Mouse (Mus musculus) lung, postnatal 0 days (tissue): ENCODE results near the gene Zkscan17. TPM values are rescaled to one million over a fixed set of nuclear protein-coding genes. Genes with fewer than 3 reads are reported as not detected.

ENCODE experiments used
- ATAC-seq: fragments of 200-750 bp; cut with Nextera tagmentation; 2 replicates; pipeline ENCODE4 v1.8.0; 2017; ENCODE audit warnings: moderate library complexity
- DNase-seq: peaks from one replicate; pipeline ENCODE4 v3.0.0-alpha.2; 2016; ENCODE audit warnings: low spot score
- H3K27ac ChIP-seq: fragments of 300-500 bp; sonication (generic); 2 replicates; pipeline ENCODE4 v1.5.1; 2014; ENCODE audit warnings: antibody characterized with exemption, mild to moderate bottlenecking, low read length, mixed read lengths
- H3K27me3 ChIP-seq: fragments of 300-500 bp; sonication (generic); replicated peaks from 2 replicates; pipeline ENCODE4 v1.6.1; 2014; ENCODE audit warnings: low read length, mixed read lengths; ENCODE audit not compliant: insufficient read depth
- H3K36me3 ChIP-seq: fragments of 300-500 bp; sonication (generic); 2 replicates; pipeline ENCODE4 v1.6.1; 2014; ENCODE audit warnings: low read length, mixed read lengths; ENCODE audit not compliant: insufficient read depth
- H3K4me1 ChIP-seq: fragments of 300-500 bp; sonication (generic); 2 replicates; pipeline ENCODE4 v1.6.1; 2014; ENCODE audit warnings: antibody characterized with exemption, low read depth, low read length, mixed read lengths; ENCODE audit not compliant: insufficient read depth
- H3K4me2 ChIP-seq: fragments of 300-500 bp; sonication (generic); replicated peaks from 2 replicates; pipeline ENCODE4 v1.6.1; 2014; ENCODE audit warnings: low read depth, mild to moderate bottlenecking, low read length, moderate library complexity, mixed read lengths
- H3K4me3 ChIP-seq: fragments of 300-500 bp; sonication (generic); 2 replicates; pipeline ENCODE4 v1.5.1; 2014; ENCODE audit warnings: low read depth, low read length
- H3K9ac ChIP-seq: fragments of 300-500 bp; sonication (generic); replicated peaks from 2 replicates; pipeline ENCODE4 v1.6.1; 2014; ENCODE audit warnings: low read depth, mild to moderate bottlenecking
- H3K9me3 ChIP-seq: fragments of 300-500 bp; sonication (generic); 2 replicates; pipeline ENCODE4 v1.6.1; 2016; ENCODE audit warnings: low read length, mixed read lengths
- CTCF ChIP-seq: IDR thresholded peaks from 2 replicates; pipeline ENCODE4 v1.5.1; 2016; ENCODE audit warnings: antibody characterized with exemption, mild to moderate bottlenecking
- EP300 ChIP-seq: IDR thresholded peaks from 2 replicates; pipeline ENCODE4 v1.6.1; 2016; ENCODE audit warnings: antibody characterized with exemption, mild to moderate bottlenecking, control low read depth
- WGBS: fragments of 180-500 bp; shearing (Covaris S2); extraction: QIAGEN DNeasy Blood & Tissue Kit; methylation state at CpG from one replicate; pipeline ENCODE4 v1.1.7; 2014; 5-methylcytosine and 5-hydroxymethylcytosine counted together
- polyA plus RNA-seq: library from polyadenylated mRNA; unstranded; fragments of >200 nt; fragmentation: Nextera tagmentation; extraction: Ambion mirVana; gene quantifications from 2 replicates; pipeline ENCODE4 v1.2.1, GENCODE M21; 2015

Gene Zkscan17
- polyA plus RNA-seq, 1 experiment from 2014 or later, result 13.3 TPM

GRCm38 (mm10) chr11:59437954-59438353, 88.6 kb downstream of the Zkscan17 start:
- Histone ChIP-seq H3K4me1 (0 out of 2 replicates have a peak, but pooled peaks cover 3% of the 10 kb centered on the region), H3K27ac (no peak overlapping the region), H3K27me3 (no peaks in the 10 kb centered on the region), H3K4me2 (no peak overlapping the region), H3K36me3 (no peaks in the 10 kb centered on the region), H3K4me3 (no peak overlapping the region), H3K9ac (no peak overlapping the region), H3K9me3 (no peaks in the 10 kb centered on the region)
- WGBS, result 89% methylated on average over 12 of the region's 12 CpGs
- ATAC-seq (no peak), DNase-seq (no peak)
- TF ChIP-seq CTCF (no peak), EP300 (no peak)

Other genes starting within 250 kb of the Zkscan17 start
- 12.6 and 18.9 TPM in 2 replicates for gene Wnt3a, start 236.0 kb downstream of the Zkscan17 start, polyA plus RNA-seq
- 9.7 and 10.5 TPM in 2 replicates for gene Wnt9a, start 219.8 kb downstream of the Zkscan17 start, polyA plus RNA-seq
- not detected in 2 replicates for gene Prss38, start 151.1 kb downstream of the Zkscan17 start, polyA plus RNA-seq
- 5.5 and 5.7 TPM in 2 replicates for gene Jmjd4, start 76.7 kb downstream of the Zkscan17 start, polyA plus RNA-seq
- gene Snap47, start 75.6 kb downstream of the Zkscan17 start, polyA plus RNA-seq, result 54.0 and 56.7 TPM in 2 replicates
- gene Zfp867, start 54.3 kb downstream of the Zkscan17 start, polyA plus RNA-seq, result 7.3 and 7.4 TPM in 2 replicates
- 0.74 and 1.5 TPM in 2 replicates for gene Nlrp3, start 14.8 kb upstream of the Zkscan17 start, polyA plus RNA-seq
- not detected in 2 replicates for gene Olfr222, start 49.5 kb upstream of the Zkscan17 start, polyA plus RNA-seq
- gene Olfr223, start 66.5 kb upstream of the Zkscan17 start, polyA plus RNA-seq, result not detected in 2 replicates
- 88.0 and 114 TPM in 2 replicates for gene Mprip, start 134.6 kb upstream of the Zkscan17 start, polyA plus RNA-seq